Mouse (Mus musculus) liver, postnatal 0 days (tissue): Measurements from ENCODE around the gene Crtc2. TPM values are rescaled to one million over a fixed set of nuclear protein-coding genes. Genes with fewer than 3 reads are reported as not detected.

Experiments
- ATAC-seq: fragments of 200-750 bp; cut with Nextera tagmentation; 2 replicates; pipeline ENCODE4 v1.8.0; 2017; ENCODE audit warnings: mild to moderate bottlenecking, moderate library complexity
- DNase-seq: peaks from one replicate; pipeline ENCODE4 v3.0.0-alpha.2; 2016
- H3K27ac ChIP-seq: fragments of 300-500 bp; sonication (generic); 2 replicates; pipeline ENCODE4 v1.5.1; 2014; ENCODE audit warnings: antibody characterized with exemption, moderate library complexity, mild to moderate bottlenecking, low read depth
- H3K27me3 ChIP-seq: fragments of 300-500 bp; sonication (generic); 2 replicates; pipeline ENCODE4 v1.6.1; 2014; ENCODE audit warnings: low read length, control low read depth, mixed read lengths; ENCODE audit not compliant: insufficient read depth
- H3K36me3 ChIP-seq: fragments of 300-500 bp; sonication (generic); replicated peaks from 2 replicates; pipeline ENCODE4 v1.6.1; 2014; ENCODE audit warnings: mild to moderate bottlenecking, control low read depth, low read length, moderate library complexity, mixed read lengths; ENCODE audit not compliant: insufficient read depth
- H3K4me1 ChIP-seq: fragments of 300-500 bp; sonication (generic); 2 replicates; pipeline ENCODE4 v1.6.1; 2014; ENCODE audit warnings: antibody characterized with exemption, mild to moderate bottlenecking, control low read depth; ENCODE audit not compliant: insufficient read depth
- H3K4me2 ChIP-seq: fragments of 300-500 bp; sonication (generic); 2 replicates; pipeline ENCODE4 v1.6.1; 2014; ENCODE audit warnings: low read depth, mild to moderate bottlenecking, low read length, moderate library complexity, mixed read lengths
- H3K4me3 ChIP-seq: fragments of 300-500 bp; sonication (generic); 2 replicates; pipeline ENCODE4 v1.5.1; 2014; ENCODE audit warnings: low read depth, low read length
- H3K9ac ChIP-seq: fragments of 300-500 bp; sonication (generic); replicated peaks from 2 replicates; pipeline ENCODE4 v1.6.1; 2014; ENCODE audit warnings: mild to moderate bottlenecking, moderate library complexity
- H3K9me3 ChIP-seq: fragments of 300-500 bp; sonication (generic); 2 replicates; pipeline ENCODE4 v1.6.1; 2016; ENCODE audit warnings: mild to moderate bottlenecking, control low read depth, low read length, mixed read lengths
- CTCF ChIP-seq: sonication (generic); IDR thresholded peaks from 2 replicates; pipeline ENCODE4 v1.5.1; 2016; ENCODE audit warnings: antibody characterized with exemption, low read depth
- EP300 ChIP-seq: IDR thresholded peaks from 2 replicates; pipeline ENCODE4 v1.6.1; 2016; ENCODE audit warnings: antibody characterized with exemption, low read depth, mild to moderate bottlenecking
- WGBS: fragments of 180-500 bp; shearing (Covaris S2); extraction: QIAGEN DNeasy Blood & Tissue Kit; methylation state at CpG from one replicate; pipeline ENCODE4 v1.1.7; 2014; ENCODE audit not compliant: insufficient replicate concordance; 5-methylcytosine and 5-hydroxymethylcytosine counted together
- polyA plus RNA-seq: library from polyadenylated mRNA; unstranded; fragments of >200 nt; fragmentation: Nextera tagmentation; extraction: Ambion mirVana; gene quantifications from 2 replicates; pipeline ENCODE4 v1.2.1, GENCODE M21; 2015

Gene Crtc2
- polyA plus RNA-seq, 1 experiment from 2014 or later = 6.6 TPM

DNA sequence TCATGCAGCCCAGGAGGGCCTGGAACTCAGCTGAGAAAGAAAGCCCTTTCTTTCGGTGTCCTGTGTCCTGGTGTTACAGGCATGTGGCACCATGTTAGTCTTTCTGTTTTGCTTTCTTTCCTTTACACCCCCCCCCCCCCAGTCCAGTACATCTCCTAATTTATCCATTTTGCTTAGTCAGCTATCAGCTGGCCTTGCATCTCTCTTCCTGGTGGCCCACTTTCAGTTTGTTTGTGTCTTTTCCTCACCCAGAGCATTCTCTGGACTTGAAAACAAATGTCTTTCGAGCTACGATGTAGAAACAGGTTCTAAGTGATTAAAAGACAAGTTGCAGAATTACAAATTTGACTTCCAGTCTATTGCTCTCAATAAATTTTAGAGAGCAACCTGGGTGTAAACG is 31.5 kb upstream of the Crtc2 start:
- Histone ChIP-seq H3K4me3 (no peak overlapping the region), H3K9ac (no peak overlapping the region), H3K9me3 (no peaks in the 10 kb centered on the region), H3K4me1 (peaks cover 17% of the 10 kb centered on the region), H3K27me3 (no peaks in the 10 kb centered on the region), H3K4me2 (no peak overlapping the region), H3K27ac (no peak overlapping the region), H3K36me3 (no peaks in the 10 kb centered on the region)
- 68% methylated on average over 4 of the region's 4 CpGs for WGBS
- TF ChIP-seq EP300 (no peak), CTCF (no peak)
- DNase-seq (no peak), ATAC-seq (no peak)

DNA sequence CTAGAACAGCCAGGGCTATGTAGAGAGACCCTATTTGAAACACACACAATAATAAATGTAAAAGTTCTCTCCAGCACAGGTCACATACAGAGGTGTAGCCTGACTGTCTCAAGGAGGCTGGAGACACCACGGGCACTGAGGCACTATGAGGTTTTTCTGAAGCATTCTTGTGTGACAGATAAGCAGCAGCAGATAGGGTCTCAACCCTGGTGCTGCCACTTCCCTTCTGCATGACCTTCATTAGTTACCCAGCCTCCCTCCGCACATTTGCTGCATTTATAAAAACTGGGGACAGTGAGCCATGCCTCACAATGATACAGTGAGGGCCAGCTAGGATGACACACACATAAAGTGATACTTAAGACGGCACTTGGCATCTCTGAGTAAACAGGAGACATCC is 31.0 kb upstream of the Crtc2 start:
- Histone ChIP-seq H3K27ac (no peak overlapping the region), H3K27me3 (no peaks in the 10 kb centered on the region), H3K36me3 (no peaks in the 10 kb centered on the region), H3K9ac (no peak overlapping the region), H3K4me3 (no peak overlapping the region), H3K9me3 (no peaks in the 10 kb centered on the region), H3K4me2 (no peak overlapping the region), H3K4me1 (peaks cover 17% of the 10 kb centered on the region)
- ATAC-seq = no peak
- TF ChIP-seq CTCF (no peak), EP300 (no peak)
- no peak for DNase-seq
- 40% methylated on average over 3 of the region's 3 CpGs for WGBS

DNA sequence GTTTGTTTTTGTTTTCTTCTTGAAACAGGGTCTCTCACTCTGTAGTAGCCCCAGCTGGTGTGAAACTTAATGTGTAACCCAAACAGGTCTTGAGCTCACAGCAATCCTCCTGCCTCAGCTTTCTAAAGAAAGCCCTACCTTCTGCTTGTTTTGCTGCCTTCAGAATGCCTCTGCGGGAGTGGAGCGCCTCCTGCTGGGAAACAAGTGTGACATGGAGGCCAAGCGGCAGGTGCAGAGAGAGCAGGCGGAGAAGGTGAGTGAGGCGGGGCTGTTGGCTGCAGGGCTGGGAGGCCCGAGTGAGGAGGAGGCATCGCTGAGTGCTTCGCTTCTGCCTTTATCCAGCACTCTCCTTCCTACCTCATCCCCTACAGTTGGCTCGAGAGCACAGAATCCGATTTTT is 29.6 kb upstream of the Crtc2 start:
- Histone ChIP-seq H3K36me3 (no peaks in the 10 kb centered on the region), H3K27me3 (no peaks in the 10 kb centered on the region), H3K4me2 (no peak overlapping the region), H3K27ac (no peak overlapping the region), H3K9ac (no peak overlapping the region), H3K9me3 (peaks cover 3% of the 10 kb centered on the region; the same call in 1 of the 2 replicates), H3K4me3 (no peak overlapping the region), H3K4me1 (peaks cover 17% of the 10 kb centered on the region)
- no peak for ATAC-seq
- 78% methylated on average over 10 of the region's 10 CpGs for WGBS
- no peak for DNase-seq
- TF ChIP-seq CTCF (peak; percentile 34; the same call in 1 of the 2 replicates), EP300 (no peak)

DNA sequence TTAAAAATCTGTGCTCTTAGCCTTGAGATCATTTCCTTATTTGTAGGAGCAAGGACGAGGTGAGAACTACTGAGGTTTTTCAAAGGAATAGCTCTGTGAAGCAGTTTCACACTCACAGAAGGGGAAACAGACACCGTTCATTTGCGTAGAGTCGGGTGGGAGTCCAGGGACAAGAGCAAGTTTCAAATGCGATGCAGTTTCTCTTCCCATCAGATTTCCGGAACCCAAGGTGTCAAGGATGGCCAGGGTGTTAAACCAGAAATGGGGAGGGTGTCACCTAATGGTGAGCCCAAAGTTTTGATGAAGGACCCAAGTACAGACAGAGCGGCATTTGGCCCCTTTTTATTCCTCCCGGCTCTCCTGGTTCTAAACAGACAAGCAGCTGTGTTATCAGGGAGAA is 22.9 kb upstream of the Crtc2 start:
- no peaks in the 10 kb centered on the region for H3K27me3 ChIP-seq
- WGBS = 10% methylated on average over 8 of the region's 8 CpGs
- H3K9me3 ChIP-seq = peaks cover 3% of the 10 kb centered on the region; the same call in 1 of the 2 replicates
- DNase-seq (no peak), ATAC-seq (no peak)
- peak overlapping the region; percentile 92 for H3K27ac ChIP-seq
- H3K4me2 ChIP-seq = peak overlapping the region; percentile 78
- peak overlapping the region; percentile 80; the same call in 1 of the 2 replicates for H3K9ac ChIP-seq
- TF ChIP-seq CTCF = no peak
- H3K36me3 ChIP-seq = peaks cover 20% of the 10 kb centered on the region
- peak overlapping the region; percentile 65 for H3K4me3 ChIP-seq
- H3K4me1 ChIP-seq = peaks cover 15% of the 10 kb centered on the region; the same call in 1 of the 2 replicates

DNA sequence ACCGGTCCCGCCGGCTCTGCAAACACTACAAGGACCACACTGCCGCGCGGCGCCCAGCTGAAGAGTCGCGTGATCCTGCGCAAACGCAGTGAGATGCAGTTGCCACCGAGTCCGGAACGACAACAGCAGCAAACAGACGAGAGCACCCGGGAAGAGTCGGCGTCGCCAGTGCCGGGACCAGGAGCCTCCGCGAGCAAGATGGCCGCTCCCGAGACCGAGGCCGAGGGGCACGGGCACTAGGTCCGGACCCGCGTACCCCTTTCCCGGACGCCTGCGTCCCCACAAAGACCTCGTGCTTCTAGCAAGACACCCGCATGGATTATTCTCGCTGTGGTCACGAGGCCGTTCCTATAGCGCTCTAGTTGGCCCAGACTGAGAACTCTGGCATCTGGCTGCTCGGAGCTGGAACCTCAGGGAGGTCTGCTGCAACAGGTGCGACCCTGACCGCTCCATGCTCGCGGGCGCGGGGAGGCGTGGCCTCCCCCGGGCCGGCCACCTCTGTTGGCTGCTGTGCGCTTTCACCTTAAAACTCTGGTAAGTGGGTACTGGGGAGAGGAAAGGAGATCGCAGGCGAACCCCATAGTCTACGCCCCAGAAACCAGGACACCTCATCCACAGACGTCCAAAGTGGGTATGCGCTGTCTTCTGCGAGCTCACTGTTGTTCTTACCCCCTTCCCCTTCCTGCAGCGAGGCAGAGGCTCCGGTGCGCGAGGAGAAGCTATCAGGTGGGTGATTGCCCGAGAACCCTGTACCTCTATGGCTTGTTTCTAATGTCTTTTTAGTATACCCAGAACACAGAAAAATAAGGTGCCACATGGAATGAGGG is 22.2 kb upstream of the Crtc2 start, which contains the start of gene Jtb:
TSS of gene Jtb (plus strand) at position 91 of the 827 bp plus-strand sequence.
- H3K36me3 ChIP-seq = peaks cover 20% of the 10 kb centered on the region

DNA sequence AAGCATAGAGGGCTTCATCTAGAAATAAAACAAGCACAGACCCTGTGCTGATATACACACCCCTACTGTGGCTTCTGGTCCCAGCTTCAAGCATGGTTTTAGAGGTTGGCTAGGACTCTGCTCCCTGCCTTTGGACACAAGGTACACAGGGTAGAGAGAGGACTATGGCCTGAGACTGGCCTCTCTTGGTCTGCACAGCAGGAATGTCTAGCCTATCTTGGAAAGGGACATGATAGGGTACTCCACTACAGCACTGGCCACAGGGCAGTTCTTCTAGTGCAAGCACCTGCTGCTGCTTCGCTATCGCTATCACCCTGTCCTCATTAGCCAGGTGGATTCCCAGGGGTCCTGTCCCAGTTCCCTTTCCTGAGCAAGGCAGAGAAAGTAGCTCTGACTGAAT is 12.7 kb upstream of the Crtc2 start:
- peaks cover 24% of the 10 kb centered on the region for H3K4me1 ChIP-seq
- DNase-seq = no peak
- H3K27me3 ChIP-seq = no peaks in the 10 kb centered on the region
- H3K4me2 ChIP-seq = no peak overlapping the region
- H3K4me3 ChIP-seq = no peak overlapping the region
- ATAC-seq = no peak
- no peaks in the 10 kb centered on the region for H3K9me3 ChIP-seq
- 85% methylated on average over 2 of the region's 2 CpGs for WGBS
- no peaks in the 10 kb centered on the region; the same call in 1 of the 2 replicates for H3K36me3 ChIP-seq
- H3K27ac ChIP-seq = no peak overlapping the region
- no peak for TF ChIP-seq EP300
- TF ChIP-seq CTCF = no peak
- no peak overlapping the region for H3K9ac ChIP-seq

More for the DNA sequence above, 22.2 kb upstream of the Crtc2 start, which contains the start of gene Jtb:
- H3K4me2 ChIP-seq = peak within 1 kb of the TSS; percentile 78
- under 1% methylated on average over 61 of the region's 61 CpGs for WGBS
- H3K9me3 ChIP-seq = peaks cover 3% of the 10 kb centered on the region; the same call in 1 of the 2 replicates
- DNase-seq (peak; percentile 91), ATAC-seq (peak; percentile 98)
- TF ChIP-seq EP300 = no peak
- TF ChIP-seq CTCF = peak; percentile 12; the same call in 1 of the 2 replicates
- H3K27me3 ChIP-seq = no peaks in the 10 kb centered on the region
- peak within 1 kb of the TSS; percentile 80 for H3K9ac ChIP-seq
- H3K27ac ChIP-seq = peak within 1 kb of the TSS; percentile 92
- peaks cover 15% of the 10 kb centered on the region; the same call in 1 of the 2 replicates for H3K4me1 ChIP-seq
- peak within 1 kb of the TSS; percentile 65 for H3K4me3 ChIP-seq
